Mouse (Mus musculus) ES-Bruce4 (cell line): ENCODE results near the gene Txnrd3.

Experiments
- CTCF ChIP-seq: IDR thresholded peaks from one replicate; pipeline ENCODE4 v1.8.1; 2011; ENCODE audit warnings: low read depth, low read length
- POLR2A ChIP-seq: IDR thresholded peaks from one replicate; pipeline ENCODE4 v1.8.1; 2011; ENCODE audit warnings: low read length; ENCODE audit not compliant: insufficient read depth

DNA sequence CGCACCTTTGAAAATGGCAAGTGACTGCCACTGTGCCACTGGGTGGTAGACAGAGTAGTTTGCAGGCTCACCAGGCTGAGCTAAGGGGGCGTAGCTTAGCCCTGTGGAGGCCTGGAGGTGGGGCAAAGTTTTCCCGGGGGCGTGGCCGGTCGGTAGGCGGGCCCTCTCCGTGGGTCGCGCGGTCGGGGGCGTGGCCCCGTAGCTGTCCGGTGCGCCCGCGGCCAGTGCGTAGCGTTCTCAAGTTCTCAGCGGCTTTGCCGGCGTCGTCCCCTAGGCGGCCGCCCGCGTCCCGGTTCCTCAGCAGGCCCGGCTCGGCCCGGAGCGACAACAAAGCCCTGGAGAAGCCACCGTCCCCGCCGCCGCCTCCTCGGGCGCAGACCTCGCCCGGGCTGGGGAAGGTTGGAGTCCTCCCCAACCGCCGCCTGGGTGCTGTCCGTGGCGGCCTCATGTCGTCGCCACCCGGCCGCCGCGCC is at the start of gene Txnrd3:
- no peak for TF ChIP-seq POLR2A
- no peak for TF ChIP-seq CTCF
